ENCODE assay signal across 8 mouse cellular contexts in genomic region chr4:53513276-53514081, GRCm38 (mm10).
DNase-seq lines count a peak whose midpoint lies in the region; ATAC-seq and TF ChIP-seq lines count a peak whose summit lies in the region.

No protein-coding gene starts in this region.

- H3K4me3 ChIP-seq in gastrocnemius, adult 2 months = no peak overlapping the region
- no peak overlapping the region for H3K4me3 ChIP-seq in lung, postnatal 0 days (ENCODE audit: low read depth, low read length)
- no peak overlapping the region for H3K4me3 ChIP-seq in stomach, postnatal 0 days (ENCODE audit: low read depth, low read length)

- DNase-seq in gastrocnemius, adult 2 months = no peak
- no peak for DNase-seq in gastrocnemius, postnatal 4 days (ENCODE audit: low spot score in 2 of 2)
- no peak for DNase-seq in lung, postnatal 0 days (ENCODE audit: low spot score)
- no peak for DNase-seq in stomach, postnatal 0 days (ENCODE audit: low spot score)
- no peak for DNase-seq in layer of hippocampus, adult 8-10 months (ENCODE audit: low spot score in 2 of 2)
- DNase-seq in layer of hippocampus, adult 9-11 months = no peak

- H3K27me3 ChIP-seq in lung, postnatal 0 days (replicated peaks; ENCODE audit: insufficient read depth, low read length) = no peaks in the 10 kb centered on the region
- H3K27me3 ChIP-seq in stomach, postnatal 0 days (ENCODE audit: control insufficient read depth, insufficient read depth, low read length) = no peaks in the 10 kb centered on the region

- 0 out of 2 replicates have a peak overlapping the region, but pooled peaks have one; percentile 6 for H3K4me2 ChIP-seq in lung, postnatal 0 days (replicated peaks; ENCODE audit: low read depth, low read length)
- H3K4me2 ChIP-seq in stomach, postnatal 0 days (replicated peaks; ENCODE audit: low read depth) = no peak overlapping the region

- peak; percentile 63 for ATAC-seq in activated CD4-positive, CD25-positive, alpha-beta regulatory T cell, adult 4 months
- peak; percentile 8 to 55; a peak in 1 of 4 replicates for ATAC-seq in hematopoietic stem cell, adult 5-6 weeks (replicated peaks in 1 of 2; ENCODE audit: insufficient read depth in 1 of 2, low FRiP score in 2 of 2, low TSS enrichment in 1 of 2, low read depth in 1 of 2, poor library complexity in 2 of 2, severe bottlenecking in 2 of 2)
- ATAC-seq in lung, postnatal 0 days = peak; percentile 43; the same call in 1 of the 2 replicates
- ATAC-seq in stomach, postnatal 0 days (ENCODE audit: low FRiP score, low TSS enrichment) = no peak

- no peak for TF ChIP-seq CTCF in gastrocnemius, adult 2 months (IDR thresholded peaks at IDR 0.05)
- TF ChIP-seq CTCF in lung, postnatal 0 days (IDR thresholded peaks at IDR 0.05) = no peak
- no peak for TF ChIP-seq CTCF in stomach, postnatal 0 days (IDR thresholded peaks at IDR 0.05; ENCODE audit: low read depth)

- intact Hi-C loops in gastrocnemius, adult 2 months (cut with DNase I) = no loop called here

- TF ChIP-seq EP300 in lung, postnatal 0 days (IDR thresholded peaks at IDR 0.05) = no peak
- TF ChIP-seq EP300 in stomach, postnatal 0 days (optimal IDR thresholded peaks at IDR 0.05) = no peak

- H3K9ac ChIP-seq in lung, postnatal 0 days (replicated peaks; ENCODE audit: low read depth) = no peak overlapping the region
- no peak overlapping the region for H3K9ac ChIP-seq in stomach, postnatal 0 days (ENCODE audit: low read length)

- H3K9me3 ChIP-seq in lung, postnatal 0 days (ENCODE audit: low read length) = no peaks in the 10 kb centered on the region
- no peaks in the 10 kb centered on the region for H3K9me3 ChIP-seq in stomach, postnatal 0 days (ENCODE audit: control insufficient read depth, low read length)

- 37% methylated on average over 11 of the region's 11 CpGs for WGBS in lung, postnatal 0 days
- WGBS in stomach, postnatal 0 days = 51% methylated on average over 11 of the region's 11 CpGs

- H3K4me1 ChIP-seq in lung, postnatal 0 days (ENCODE audit: insufficient read depth, low read depth, low read length) = peaks cover 21% of the 10 kb centered on the region; the same call in 1 of the 2 replicates
- no peaks in the 10 kb centered on the region for H3K4me1 ChIP-seq in stomach, postnatal 0 days (replicated peaks; ENCODE audit: control insufficient read depth, insufficient read depth)

- H3K36me3 ChIP-seq in lung, postnatal 0 days (ENCODE audit: insufficient read depth, low read length) = no peaks in the 10 kb centered on the region
- no peaks in the 10 kb centered on the region for H3K36me3 ChIP-seq in stomach, postnatal 0 days (ENCODE audit: control insufficient read depth, insufficient read depth, low read length)

- 0 out of 2 replicates have a peak overlapping the region, but pooled peaks have one; percentile 38 for H3K27ac ChIP-seq in gastrocnemius, adult 2 months
- 0 out of 2 replicates have a peak overlapping the region, but pooled peaks have one; percentile 12 for H3K27ac ChIP-seq in lung, postnatal 0 days (ENCODE audit: low read length)
- 0 out of 2 replicates have a peak overlapping the region, but pooled peaks have one; percentile 20 for H3K27ac ChIP-seq in stomach, postnatal 0 days (replicated peaks)
